Mouse (Mus musculus) mouse trophoblast stem cell (cell line): ENCODE data around the gene Dusp19.

Source experiments
- in situ Hi-C, 2 experiments: fragments of 300-500 bp; cut with MseI, MboI; formaldehyde crosslinking; loops; 2 replicates in 1 of 2; 3 replicates in 1 of 2; pipeline ENCODE4 v1.15.1; 2025

Gene Dusp19

GRCm38 (mm10) chr2:80638364-80639241 lies 21.8 kb downstream of the Dusp19 start:
- in situ Hi-C loops: no loop called here

GRCm38 (mm10) chr2:80639398-80639797 lies 22.6 kb downstream of the Dusp19 start:
- in situ Hi-C loops: no loop called here

- in situ Hi-C loops: no loop called here
Observed at GRCm38 (mm10) chr2:80639864-80640263, 23.0 kb downstream of the Dusp19 start.

- in situ Hi-C loops: no loop called here
Observed at GRCm38 (mm10) chr2:80661414-80661813, 44.6 kb downstream of the Dusp19 start.

- in situ Hi-C loops: no loop called here
Observed at GRCm38 (mm10) chr2:80662682-80663081, 45.8 kb downstream of the Dusp19 start.

- in situ Hi-C loops: no loop called here
Observed at GRCm38 (mm10) chr2:80667396-80667964, 50.6 kb downstream of the Dusp19 start.

- in situ Hi-C loops: no loop called here
Observed at GRCm38 (mm10) chr2:80669868-80670666, 53.2 kb downstream of the Dusp19 start.

GRCm38 (mm10) chr2:80678803-80679202 lies 62.0 kb downstream of the Dusp19 start:
- in situ Hi-C loops: no loop called here
